Mouse (Mus musculus) embryo, embryonic 11 days (tissue): ENCODE measurements around the gene Mlec.
"Not testable (repeated sequence)": the region's sequence is repeated elsewhere in the genome, so short reads cannot be mapped to it uniquely, and the experiment has no call there.

Source experiments
- DNase-seq: peaks from one replicate; pipeline ENCODE4 v3.0.0-alpha.2; 2015

Gene Mlec

GRCm38 (mm10) chr5:115120978-115121377 lies 37.0 kb downstream of the Mlec start:
- DNase-seq, result no peak

- DNase-seq, result peak; percentile 91
These were observed 38.9 kb downstream of the Mlec start, which contains the start of gene Acads for GRCm38 (mm10) chr5:115118961-115119570. Acads (minus strand) TSS chr5:115119346.

GRCm38 (mm10) chr5:115117467-115117866 lies 40.5 kb downstream of the Mlec start:
- no peak for DNase-seq

- DNase-seq, result no peak
These were observed 41.6 kb downstream of the Mlec start for GRCm38 (mm10) chr5:115116426-115116825.

- no peak for DNase-seq
These were observed 43.5 kb downstream of the Mlec start for GRCm38 (mm10) chr5:115114501-115114900.

GRCm38 (mm10) chr5:115113244-115113643 lies 44.7 kb downstream of the Mlec start:
- DNase-seq, result no peak

- DNase-seq, result no peak
These were observed 46.8 kb downstream of the Mlec start for GRCm38 (mm10) chr5:115111156-115111555.

- DNase-seq, result not testable (repeated sequence)
These were observed 54.7 kb downstream of the Mlec start for GRCm38 (mm10) chr5:115103253-115103652.

GRCm38 (mm10) chr5:115102231-115102630 lies 55.7 kb downstream of the Mlec start:
- no peak for DNase-seq

- DNase-seq, result no peak
These were observed 57.5 kb downstream of the Mlec start for GRCm38 (mm10) chr5:115100473-115100872.

GRCm38 (mm10) chr5:115099991-115100390 lies 58.0 kb downstream of the Mlec start:
- no peak for DNase-seq

GRCm38 (mm10) chr5:115099530-115099929 lies 58.4 kb downstream of the Mlec start:
- DNase-seq, result no peak

- no peak for DNase-seq
These were observed 59.8 kb downstream of the Mlec start, which contains the start of gene Gm10401 for GRCm38 (mm10) chr5:115098195-115098594. Gm10401 (minus strand) TSS chr5:115098295.
